Mouse (Mus musculus): ENCODE results near the gene Uck1.
A peak's percentile ranks its signal among the peaks of the same experiment; 100 is the strongest.

Uck1 gene

DNA sequence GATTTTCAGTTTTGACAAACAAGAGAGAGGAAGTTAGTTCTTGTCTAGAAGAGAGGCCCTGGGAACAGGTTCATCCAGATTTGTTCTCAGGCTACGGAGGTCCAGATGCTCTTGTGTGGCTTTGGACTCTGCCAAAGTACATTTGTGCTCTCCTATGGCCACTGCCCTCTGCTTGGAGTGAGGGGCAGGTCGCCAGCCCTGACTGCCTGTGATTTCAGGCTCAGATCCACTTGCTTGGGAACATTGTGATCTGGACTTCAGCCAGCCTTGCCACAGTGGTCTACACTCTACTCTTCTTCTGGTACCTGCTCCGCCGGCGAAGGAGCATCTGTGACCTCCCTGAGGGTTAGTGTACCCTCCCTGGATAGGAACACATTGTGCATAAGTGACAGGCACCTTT is 7.3 kb downstream of the Uck1 start:
- TF ChIP-seq NANOG (IDR thresholded peaks at IDR 0.05; ENCODE audit: borderline replicate concordance, low read length) (no peak), POU5F1 (IDR thresholded peaks at IDR 0.05; ENCODE audit: borderline replicate concordance, low read length) (no peak)

DNA sequence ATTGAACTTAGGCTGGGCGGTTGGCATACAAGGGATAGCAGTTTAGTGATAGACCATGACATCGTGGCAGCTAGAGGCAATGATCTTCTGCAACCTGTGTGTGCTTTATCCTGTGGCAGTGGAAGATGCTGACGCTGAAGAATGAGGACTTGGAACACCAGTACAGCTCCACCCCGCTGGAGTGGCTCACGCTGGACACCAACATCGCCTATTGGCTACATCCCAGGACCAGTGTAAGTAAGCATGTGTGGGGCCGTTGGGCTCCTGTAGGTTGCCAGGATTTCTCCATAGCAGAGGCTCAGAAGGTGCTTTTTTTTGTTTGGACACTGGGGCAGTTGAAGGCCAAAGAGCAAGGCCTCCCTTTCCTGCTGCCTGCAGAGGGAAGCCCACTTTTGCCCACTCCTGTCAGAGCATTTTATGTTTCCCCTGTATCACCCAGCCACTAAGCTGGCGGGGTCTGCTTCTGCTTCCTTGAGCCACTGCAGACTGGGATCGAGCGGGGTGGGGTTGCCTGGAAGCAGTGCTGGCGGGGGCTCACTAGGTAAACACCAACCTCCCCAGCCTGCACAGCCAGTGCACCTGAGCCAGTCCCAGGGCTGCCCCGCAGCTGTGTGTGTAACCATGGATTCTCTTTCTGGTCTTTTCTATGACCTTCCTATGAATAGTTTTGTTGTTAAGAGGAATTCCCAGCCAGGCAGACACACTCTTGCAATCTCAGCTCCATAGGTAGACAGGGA is 8.0 kb downstream of the Uck1 start:
- H3K9me3 ChIP-seq (ENCODE audit: low read length): no peaks in the 10 kb centered on the region
- TF ChIP-seq NANOG (IDR thresholded peaks at IDR 0.05; ENCODE audit: borderline replicate concordance, low read length): no peak
- no peak for TF ChIP-seq POU5F1 (IDR thresholded peaks at IDR 0.05; ENCODE audit: borderline replicate concordance, low read length)
- no peak for TF ChIP-seq CTCF (conservative IDR thresholded peaks at IDR 0.05; ENCODE audit: low read length)
- no peak overlapping the region for H3K4me3 ChIP-seq (replicated peaks; ENCODE audit: low read length)
- no peaks in the 10 kb centered on the region for H3K27me3 ChIP-seq (ENCODE audit: insufficient read depth, low read length)
- peaks cover 95% of the 10 kb centered on the region for H3K36me3 ChIP-seq (ENCODE audit: insufficient read depth, low read length)
- peaks cover 43% of the 10 kb centered on the region for H3K4me1 ChIP-seq (replicated peaks; ENCODE audit: low read depth, low read length)

More for the DNA sequence above, 7.3 kb downstream of the Uck1 start:
- Histone ChIP-seq H3K4me1 (replicated peaks; ENCODE audit: low read depth, low read length) (peaks cover 44% of the 10 kb centered on the region), H3K36me3 (ENCODE audit: insufficient read depth, low read length) (peaks cover 95% of the 10 kb centered on the region), H3K4me3 (replicated peaks; ENCODE audit: low read length) (no peak overlapping the region), H3K9me3 (ENCODE audit: low read length) (no peaks in the 10 kb centered on the region), H3K27me3 (ENCODE audit: insufficient read depth, low read length) (no peaks in the 10 kb centered on the region)

- Histone ChIP-seq H3K4me1 (replicated peaks; ENCODE audit: low read depth, low read length) (peaks cover 28% of the 10 kb centered on the region), H3K4me3 (replicated peaks; ENCODE audit: low read length) (no peak overlapping the region), H3K36me3 (ENCODE audit: insufficient read depth, low read length) (peaks cover 99% of the 10 kb centered on the region), H3K27me3 (ENCODE audit: insufficient read depth, low read length) (no peaks in the 10 kb centered on the region), H3K9me3 (ENCODE audit: low read length) (no peaks in the 10 kb centered on the region)
- TF ChIP-seq NANOG (IDR thresholded peaks at IDR 0.05; ENCODE audit: borderline replicate concordance, low read length) (no peak), POU5F1 (IDR thresholded peaks at IDR 0.05; ENCODE audit: borderline replicate concordance, low read length) (no peak), CTCF (conservative IDR thresholded peaks at IDR 0.05; ENCODE audit: low read length) (no peak)
These were observed 11.3 kb downstream of the Uck1 start for GRCm38 (mm10) chr2:32248377-32249361.

- Histone ChIP-seq H3K36me3 (ENCODE audit: insufficient read depth, low read length) (peaks cover 100% of the 10 kb centered on the region), H3K4me1 (replicated peaks; ENCODE audit: low read depth, low read length) (peaks cover 10% of the 10 kb centered on the region), H3K4me3 (replicated peaks; ENCODE audit: low read length) (no peak overlapping the region), H3K9me3 (ENCODE audit: low read length) (no peaks in the 10 kb centered on the region), H3K27me3 (ENCODE audit: insufficient read depth, low read length) (no peaks in the 10 kb centered on the region)
- TF ChIP-seq NANOG (IDR thresholded peaks at IDR 0.05; ENCODE audit: borderline replicate concordance, low read length) (no peak), CTCF (conservative IDR thresholded peaks at IDR 0.05; ENCODE audit: low read length) (no peak), POU5F1 (IDR thresholded peaks at IDR 0.05; ENCODE audit: borderline replicate concordance, low read length) (no peak)
These were observed 13.2 kb downstream of the Uck1 start for GRCm38 (mm10) chr2:32246741-32247140.

DNA sequence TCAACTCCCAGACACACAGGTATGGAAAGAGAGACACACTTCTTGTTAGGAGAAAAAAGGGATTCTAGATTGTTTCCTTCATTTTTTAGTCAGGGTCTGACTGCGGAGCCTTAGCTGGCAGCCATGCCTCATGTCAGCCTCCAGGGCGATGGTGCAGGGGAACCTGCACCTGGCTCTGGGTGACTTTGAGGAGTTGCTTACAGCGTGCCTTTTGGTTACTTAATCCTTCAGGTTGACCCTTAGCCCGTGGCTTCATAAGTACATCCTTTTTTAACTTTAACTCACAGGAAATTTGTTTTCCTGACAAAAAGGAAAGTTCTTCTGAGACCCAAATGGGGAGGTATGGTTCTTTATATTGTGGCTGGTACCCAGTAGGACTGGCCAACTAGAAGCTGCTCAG is 17.0 kb downstream of the Uck1 start:
- no peaks in the 10 kb centered on the region for H3K9me3 ChIP-seq (ENCODE audit: low read length)
- TF ChIP-seq POU5F1 (IDR thresholded peaks at IDR 0.05; ENCODE audit: borderline replicate concordance, low read length) (no peak), NANOG (IDR thresholded peaks at IDR 0.05; ENCODE audit: borderline replicate concordance, low read length) (no peak), CTCF (conservative IDR thresholded peaks at IDR 0.05; ENCODE audit: low read length) (no peak)
- H3K4me1 ChIP-seq (replicated peaks; ENCODE audit: low read depth, low read length): peaks cover 28% of the 10 kb centered on the region
- H3K4me3 ChIP-seq (replicated peaks; ENCODE audit: low read length): no peak overlapping the region
- no peaks in the 10 kb centered on the region for H3K27me3 ChIP-seq (ENCODE audit: insufficient read depth, low read length)
- peaks cover 95% of the 10 kb centered on the region for H3K36me3 ChIP-seq (ENCODE audit: insufficient read depth, low read length)

DNA sequence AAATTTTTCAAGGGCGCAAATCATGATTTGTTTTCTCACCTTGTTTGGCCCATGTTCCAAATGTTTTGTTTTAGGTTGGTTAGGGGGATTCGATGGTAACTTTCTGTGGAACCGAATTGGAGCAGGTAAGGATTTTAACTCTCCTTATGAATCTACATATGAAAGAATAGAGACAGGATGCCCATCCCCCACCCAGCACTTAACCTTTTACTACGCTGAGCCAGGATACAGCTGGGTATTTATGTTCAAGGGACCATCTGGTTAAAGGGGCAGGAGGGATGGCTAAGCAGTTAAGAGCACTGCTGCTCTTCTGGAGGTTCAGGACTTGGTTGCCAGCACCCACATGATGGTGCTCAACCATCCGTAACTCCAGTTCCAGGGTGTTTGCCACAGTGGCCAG is 19.4 kb downstream of the Uck1 start:
- H3K4me3 ChIP-seq (replicated peaks; ENCODE audit: low read length): 0 out of 2 replicates have a peak overlapping the region, but pooled peaks have one; percentile 5
- TF ChIP-seq NANOG (IDR thresholded peaks at IDR 0.05; ENCODE audit: borderline replicate concordance, low read length): no peak
- TF ChIP-seq POU5F1 (IDR thresholded peaks at IDR 0.05; ENCODE audit: borderline replicate concordance, low read length): no peak
- TF ChIP-seq CTCF (conservative IDR thresholded peaks at IDR 0.05; ENCODE audit: low read length): no peak
- no peaks in the 10 kb centered on the region for H3K27me3 ChIP-seq (ENCODE audit: insufficient read depth, low read length)
- H3K36me3 ChIP-seq (ENCODE audit: insufficient read depth, low read length): peaks cover 75% of the 10 kb centered on the region
- H3K9me3 ChIP-seq (ENCODE audit: low read length): no peaks in the 10 kb centered on the region
- peaks cover 45% of the 10 kb centered on the region for H3K4me1 ChIP-seq (replicated peaks; ENCODE audit: low read depth, low read length)

GRCm38 (mm10) chr2:32238708-32239435 is 21.1 kb downstream of the Uck1 start:
- TF ChIP-seq NANOG (IDR thresholded peaks at IDR 0.05; ENCODE audit: borderline replicate concordance, low read length) (no peak), CTCF (conservative IDR thresholded peaks at IDR 0.05; ENCODE audit: low read length) (no peak), POU5F1 (IDR thresholded peaks at IDR 0.05; ENCODE audit: borderline replicate concordance, low read length) (no peak)
- Histone ChIP-seq H3K27me3 (ENCODE audit: insufficient read depth, low read length) (no peaks in the 10 kb centered on the region), H3K36me3 (ENCODE audit: insufficient read depth, low read length) (peaks cover 74% of the 10 kb centered on the region), H3K4me3 (replicated peaks; ENCODE audit: low read length) (no peak overlapping the region), H3K9me3 (ENCODE audit: low read length) (no peaks in the 10 kb centered on the region), H3K4me1 (replicated peaks; ENCODE audit: low read depth, low read length) (peaks cover 62% of the 10 kb centered on the region)

DNA sequence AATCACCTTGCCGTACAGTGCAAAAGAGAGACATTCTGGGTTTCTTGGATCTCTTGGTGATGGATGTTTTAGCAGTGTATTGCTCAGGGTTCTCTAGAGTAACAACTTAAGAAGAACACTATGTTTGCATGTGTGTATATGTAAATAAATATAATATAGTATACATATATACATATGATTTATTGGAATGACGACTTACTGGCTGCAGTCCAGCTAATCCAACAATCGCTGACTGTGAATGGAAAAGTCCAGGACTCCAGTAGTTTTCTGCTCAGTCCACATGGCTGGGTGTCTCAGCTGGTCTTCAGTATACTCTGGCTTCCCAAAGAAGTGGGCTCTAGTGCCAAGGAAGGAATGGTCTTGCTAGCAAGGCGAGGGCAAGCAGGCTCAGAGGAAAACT is 22.4 kb downstream of the Uck1 start:
- no peaks in the 10 kb centered on the region for H3K9me3 ChIP-seq (ENCODE audit: low read length)
- H3K4me1 ChIP-seq (replicated peaks; ENCODE audit: low read depth, low read length): peaks cover 71% of the 10 kb centered on the region
- H3K36me3 ChIP-seq (ENCODE audit: insufficient read depth, low read length): peaks cover 74% of the 10 kb centered on the region
- H3K4me3 ChIP-seq (replicated peaks; ENCODE audit: low read length): peak overlapping the region; percentile 92
- TF ChIP-seq POU5F1 (IDR thresholded peaks at IDR 0.05; ENCODE audit: borderline replicate concordance, low read length): no peak
- no peak for TF ChIP-seq NANOG (IDR thresholded peaks at IDR 0.05; ENCODE audit: borderline replicate concordance, low read length)
- no peak for TF ChIP-seq CTCF (conservative IDR thresholded peaks at IDR 0.05; ENCODE audit: low read length)
- no peaks in the 10 kb centered on the region for H3K27me3 ChIP-seq (ENCODE audit: insufficient read depth, low read length)
